Mouse (Mus musculus) testis, postnatal 14 days (tissue): ENCODE results near the gene Cyp4x1.

Experiments used
- DNase-seq: peaks from one replicate; pipeline ENCODE4 v3.0.0; 2021; ENCODE audit warnings: low spot score

The Cyp4x1 gene

GRCm38 (mm10) chr4:115090592-115090991, 43.5 kb downstream of the Cyp4x1 start:
- DNase-seq = no peak

GRCm38 (mm10) chr4:115088611-115089338, 45.3 kb downstream of the Cyp4x1 start, which contains the start of gene Pdzk1ip1:
Pdzk1ip1 (plus strand) TSS chr4:115088708.
- no peak for DNase-seq

GRCm38 (mm10) chr4:115086763-115087415, 47.2 kb downstream of the Cyp4x1 start:
- DNase-seq = no peak

- no peak for DNase-seq
Observed at GRCm38 (mm10) chr4:115086257-115086656, 47.8 kb downstream of the Cyp4x1 start.

- peak; percentile 27 for DNase-seq
Observed at GRCm38 (mm10) chr4:115085522-115086095, 48.5 kb downstream of the Cyp4x1 start.

GRCm38 (mm10) chr4:115083031-115083430, 51.0 kb downstream of the Cyp4x1 start:
- DNase-seq = no peak

GRCm38 (mm10) chr4:115079821-115080349, 54.2 kb downstream of the Cyp4x1 start:
- no peak for DNase-seq

GRCm38 (mm10) chr4:115078892-115079820, 54.9 kb downstream of the Cyp4x1 start:
- no peak for DNase-seq

GRCm38 (mm10) chr4:115075204-115075915, 58.7 kb downstream of the Cyp4x1 start:
- DNase-seq = no peak

- DNase-seq = no peak
Observed at GRCm38 (mm10) chr4:115074789-115075188, 59.3 kb downstream of the Cyp4x1 start.

GRCm38 (mm10) chr4:115071668-115072067, 62.4 kb downstream of the Cyp4x1 start:
- no peak for DNase-seq

- DNase-seq = no peak
Observed at GRCm38 (mm10) chr4:115063518-115064239, 70.4 kb downstream of the Cyp4x1 start.

- peak; percentile 14 for DNase-seq
Observed at GRCm38 (mm10) chr4:115062875-115063517, 71.1 kb downstream of the Cyp4x1 start.

GRCm38 (mm10) chr4:115062540-115062874, 71.6 kb downstream of the Cyp4x1 start:
- DNase-seq = no peak

- no peak for DNase-seq
Observed at GRCm38 (mm10) chr4:115060753-115061152, 73.3 kb downstream of the Cyp4x1 start.

GRCm38 (mm10) chr4:115059871-115060270, 74.2 kb downstream of the Cyp4x1 start:
- DNase-seq = no peak

GRCm38 (mm10) chr4:115058871-115059590, 75.0 kb downstream of the Cyp4x1 start:
- DNase-seq = no peak

GRCm38 (mm10) chr4:115058317-115058761, 75.7 kb downstream of the Cyp4x1 start:
- DNase-seq = no peak

- DNase-seq = no peak
Observed at GRCm38 (mm10) chr4:115057674-115058316, 76.3 kb downstream of the Cyp4x1 start.
